Mouse (Mus musculus): ENCODE data around the gene Opcml.

DNA sequence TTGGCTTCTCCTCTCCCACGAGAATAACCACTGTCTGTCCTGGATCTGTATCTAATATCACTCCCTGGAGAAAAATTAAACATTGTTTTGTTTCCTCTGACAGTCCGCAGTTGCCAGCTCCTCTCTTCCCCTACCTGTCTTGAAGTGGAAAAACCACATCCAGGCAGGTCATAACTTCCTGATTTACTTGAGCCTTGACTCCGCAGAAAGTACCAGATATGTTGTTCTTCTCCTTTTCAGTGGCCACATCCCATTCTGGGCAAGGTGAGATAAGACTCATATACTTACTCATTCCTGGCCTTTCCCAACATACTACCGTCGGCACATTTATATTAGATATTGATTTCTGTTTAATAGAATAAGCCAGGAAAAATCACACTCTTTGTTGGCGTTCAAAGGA, 673.0 kb downstream of the Opcml start:
- TF ChIP-seq CTCF (IDR thresholded peaks at IDR 0.05; ENCODE audit: low read depth, low read length) (no peak), POLR2A (IDR thresholded peaks at IDR 0.05; ENCODE audit: extremely low read depth, insufficient read depth, low read length) (no peak)

Measured in liver, adult 2 months (tissue).